7 mouse cellular contexts compared by ENCODE assay signal in genomic region chr8:3516450-3517116, GRCm38 (mm10). TPM values are rescaled to one million over a fixed set of nuclear protein-coding genes. Genes with fewer than 3 reads are reported as not detected.
A peak's percentile ranks its signal among the peaks of the same experiment; 100 is the strongest.
DNase-seq lines count a peak whose midpoint lies in the region; ATAC-seq and TF ChIP-seq lines count a peak whose summit lies in the region.

No protein-coding gene starts in this region.

- no peak for TF ChIP-seq POLR2A in kidney, adult 2 months (IDR thresholded peaks at IDR 0.05; ENCODE audit: low read depth, low read length)
- TF ChIP-seq POLR2A in spleen, adult 2 months (IDR thresholded peaks at IDR 0.05; ENCODE audit: low read depth, low read length) = peak; percentile 32; the same call in 1 of the 2 replicates

- H3K27ac ChIP-seq in embryonic facial prominence, embryonic 13.5 days = peak overlapping the region; percentile 85
- peak overlapping the region; percentile 58 for H3K27ac ChIP-seq in kidney, adult 2 months (ENCODE audit: insufficient read depth, low read depth, low read length)
- peak overlapping the region; percentile 84 for H3K27ac ChIP-seq in limb, embryonic 12.5 days
- H3K27ac ChIP-seq in midbrain, embryonic 15.5 days = peak overlapping the region; percentile 82
- H3K27ac ChIP-seq in spleen, adult 2 months (ENCODE audit: insufficient read depth, low read length) = peak overlapping the region; percentile 50

- peak; percentile 80 for ATAC-seq in embryonic facial prominence, embryonic 13.5 days (ENCODE audit: insufficient number of reproducible peaks, insufficient read depth, low FRiP score, low TSS enrichment, low read depth)
- peak; percentile 89 for ATAC-seq in limb, embryonic 12.5 days (ENCODE audit: insufficient number of reproducible peaks, insufficient read depth, low FRiP score, low TSS enrichment, low read depth)
- ATAC-seq in midbrain, embryonic 15.5 days (replicated peaks) = peak; percentile 90

- peaks cover 13% of the 10 kb centered on the region; the same call in 1 of the 2 replicates for H3K4me1 ChIP-seq in embryonic facial prominence, embryonic 13.5 days
- H3K4me1 ChIP-seq in kidney, adult 2 months (ENCODE audit: control insufficient read depth, insufficient read depth, low read length) = peaks cover 3% of the 10 kb centered on the region; the same call in 1 of the 2 replicates
- peaks cover 6% of the 10 kb centered on the region for H3K4me1 ChIP-seq in limb, embryonic 12.5 days (replicated peaks)
- peaks cover 16% of the 10 kb centered on the region for H3K4me1 ChIP-seq in midbrain, embryonic 15.5 days
- H3K4me1 ChIP-seq in spleen, adult 2 months (ENCODE audit: control insufficient read depth, insufficient read depth, insufficient read length) = no peaks in the 10 kb centered on the region; the same call in 1 of the 2 replicates

- peak overlapping the region; percentile 75 for H3K9ac ChIP-seq in embryonic facial prominence, embryonic 13.5 days
- H3K9ac ChIP-seq in limb, embryonic 12.5 days (replicated peaks) = peak overlapping the region; percentile 55
- H3K9ac ChIP-seq in midbrain, embryonic 15.5 days = peak overlapping the region; percentile 72

- H3K27me3 ChIP-seq in embryonic facial prominence, embryonic 13.5 days = no peaks in the 10 kb centered on the region
- no peaks in the 10 kb centered on the region for H3K27me3 ChIP-seq in kidney, adult 2 months (replicated peaks; ENCODE audit: control insufficient read depth, insufficient read depth, low read length)
- H3K27me3 ChIP-seq in limb, embryonic 12.5 days = no peaks in the 10 kb centered on the region
- no peaks in the 10 kb centered on the region for H3K27me3 ChIP-seq in midbrain, embryonic 15.5 days (replicated peaks)
- H3K27me3 ChIP-seq in spleen, adult 2 months (ENCODE audit: control insufficient read depth, insufficient read depth, low read length) = no peaks in the 10 kb centered on the region

- WGBS in embryonic facial prominence, embryonic 13.5 days = 2% methylated on average over 36 of the region's 36 CpGs
- WGBS in kidney, adult 2 months = under 1% methylated on average over 36 of the region's 36 CpGs
- WGBS in limb, embryonic 12.5 days = 4% methylated on average over 36 of the region's 36 CpGs
- under 1% methylated on average over 36 of the region's 36 CpGs for WGBS in midbrain, embryonic 15.5 days
- under 1% methylated on average over 36 of the region's 36 CpGs for WGBS in spleen, adult 2 months

- peak overlapping the region; percentile 67 for H3K4me3 ChIP-seq in embryonic facial prominence, embryonic 13.5 days
- H3K4me3 ChIP-seq in kidney, adult 2 months (ENCODE audit: insufficient read depth, low read depth, low read length) = peak overlapping the region; percentile 64
- peak overlapping the region; percentile 56 for H3K4me3 ChIP-seq in limb, embryonic 12.5 days (replicated peaks)
- H3K4me3 ChIP-seq in midbrain, embryonic 15.5 days = peak overlapping the region; percentile 68
- H3K4me3 ChIP-seq in spleen, adult 2 months (ENCODE audit: extremely low read depth, insufficient read depth, insufficient read length) = peak overlapping the region; percentile 66

- H3K36me3 ChIP-seq in embryonic facial prominence, embryonic 13.5 days = peaks cover 35% of the 10 kb centered on the region
- no peaks in the 10 kb centered on the region; the same call in 1 of the 2 replicates for H3K36me3 ChIP-seq in kidney, adult 2 months (ENCODE audit: control insufficient read depth, insufficient read depth, low read length)
- H3K36me3 ChIP-seq in limb, embryonic 12.5 days = peaks cover 32% of the 10 kb centered on the region
- H3K36me3 ChIP-seq in midbrain, embryonic 15.5 days (replicated peaks) = peaks cover 4% of the 10 kb centered on the region; the same call in 1 of the 2 replicates
- H3K36me3 ChIP-seq in spleen, adult 2 months (ENCODE audit: control insufficient read depth, insufficient read depth, low read length) = peaks cover 1% of the 10 kb centered on the region; the same call in 1 of the 2 replicates

- TF ChIP-seq CTCF in kidney, adult 2 months (conservative IDR thresholded peaks at IDR 0.05; ENCODE audit: insufficient read depth, insufficient read length, low read depth, low read length) = no peak
- TF ChIP-seq CTCF in spleen, adult 2 months (IDR thresholded peaks at IDR 0.05; ENCODE audit: extremely low read depth, insufficient read depth, insufficient read length, insufficient replicate concordance) = no peak

- H3K9me3 ChIP-seq in embryonic facial prominence, embryonic 13.5 days = no peaks in the 10 kb centered on the region
- H3K9me3 ChIP-seq in limb, embryonic 12.5 days = no peaks in the 10 kb centered on the region
- no peaks in the 10 kb centered on the region for H3K9me3 ChIP-seq in midbrain, embryonic 15.5 days

- DNase-seq in adrenal gland, postnatal 36 days = peak; percentile 93 to 95
- DNase-seq in heart, adult 18-20 months = peak; percentile 97
- DNase-seq in kidney, adult 2 months = peak; percentile 97
- peak; percentile 82 to 93 for DNase-seq in spleen, adult 2 months (ENCODE audit: low read depth in 1 of 2, low spot score in 2 of 2)

- H3K4me2 ChIP-seq in embryonic facial prominence, embryonic 13.5 days = peak overlapping the region; percentile 95
- peak overlapping the region; percentile 85 for H3K4me2 ChIP-seq in limb, embryonic 12.5 days
- H3K4me2 ChIP-seq in midbrain, embryonic 15.5 days = peak overlapping the region; percentile 92

RNA-seq across cellular contexts. Expression of gene Pnpla6, which starts 1.4 kb away (rescaled TPM):
- total RNA-seq in adrenal gland, postnatal 36 days (2021) = 10 to 100 TPM; 35.8 to 37.1 TPM
- polyA plus RNA-seq in embryonic facial prominence, embryonic 13.5 days (2015; fragmentation: Nextera tagmentation; extraction: Ambion mirVana) = 26.5 and 31.0 TPM in 2 replicates
- total RNA-seq in heart, adult 18-20 months (2021) = 10 to 100 TPM in 1 of 2 experiments, 1 to 10 TPM in 1; 8.1 to 10.2 TPM
- polyA plus RNA-seq in kidney, adult 2 months (2012; rRNA removed) = 53.3 and 70.7 TPM in 2 replicates
- polyA plus RNA-seq in limb, embryonic 12.5 days (2016; fragmentation: Nextera tagmentation; extraction: Ambion mirVana) = 22.9 and 29.5 TPM in 2 replicates
- polyA plus RNA-seq in midbrain, embryonic 15.5 days (2015; fragmentation: Nextera tagmentation; extraction: Ambion mirVana) = 42.5 and 45.5 TPM in 2 replicates
- polyA plus RNA-seq in spleen, adult 2 months (2012; rRNA removed) = 56.0 and 60.4 TPM in 2 replicates

RNA-seq across cellular contexts. Expression of gene Mcoln1, which starts 16.3 kb away (rescaled TPM):
- 10 to 100 TPM; 36.1 to 39.8 TPM for total RNA-seq in adrenal gland, postnatal 36 days (2021)
- polyA plus RNA-seq in embryonic facial prominence, embryonic 13.5 days (2015; fragmentation: Nextera tagmentation; extraction: Ambion mirVana) = 58.3 and 59.9 TPM in 2 replicates
- 10 to 100 TPM; 17.8 to 21.0 TPM for total RNA-seq in heart, adult 18-20 months (2021)
- polyA plus RNA-seq in kidney, adult 2 months (2012; rRNA removed) = 239 and 302 TPM in 2 replicates
- 52.9 and 59.4 TPM in 2 replicates for polyA plus RNA-seq in limb, embryonic 12.5 days (2016; fragmentation: Nextera tagmentation; extraction: Ambion mirVana)
- 126 and 130 TPM in 2 replicates for polyA plus RNA-seq in midbrain, embryonic 15.5 days (2015; fragmentation: Nextera tagmentation; extraction: Ambion mirVana)
- 188 and 219 TPM in 2 replicates for polyA plus RNA-seq in spleen, adult 2 months (2012; rRNA removed)

RNA-seq across cellular contexts. Expression of gene Zfp358, which starts 23.6 kb away (rescaled TPM):
- 10 to 100 TPM; 18.3 to 22.3 TPM for total RNA-seq in adrenal gland, postnatal 36 days (2021)
- 52.0 and 53.9 TPM in 2 replicates for polyA plus RNA-seq in embryonic facial prominence, embryonic 13.5 days (2015; fragmentation: Nextera tagmentation; extraction: Ambion mirVana)
- total RNA-seq in heart, adult 18-20 months (2021) = 10 to 100 TPM; 29.4 to 30.5 TPM
- polyA plus RNA-seq in kidney, adult 2 months (2012; rRNA removed) = 43.2 and 58.6 TPM in 2 replicates
- 61.1 and 68.1 TPM in 2 replicates for polyA plus RNA-seq in limb, embryonic 12.5 days (2016; fragmentation: Nextera tagmentation; extraction: Ambion mirVana)
- polyA plus RNA-seq in midbrain, embryonic 15.5 days (2015; fragmentation: Nextera tagmentation; extraction: Ambion mirVana) = 83.9 and 89.2 TPM in 2 replicates
- 22.9 and 32.5 TPM in 2 replicates for polyA plus RNA-seq in spleen, adult 2 months (2012; rRNA removed)

RNA-seq across cellular contexts. Expression of gene Tex45, which starts 45.9 kb away (rescaled TPM):
- total RNA-seq in adrenal gland, postnatal 36 days (2021) = not detected
- polyA plus RNA-seq in embryonic facial prominence, embryonic 13.5 days (2015; fragmentation: Nextera tagmentation; extraction: Ambion mirVana) = 0.18 TPM in 1 of 2 replicates, not detected in the other
- total RNA-seq in heart, adult 18-20 months (2021) = not detected
- polyA plus RNA-seq in kidney, adult 2 months (2012; rRNA removed) = 0.05 and 0.11 TPM in 2 replicates
- polyA plus RNA-seq in limb, embryonic 12.5 days (2016; fragmentation: Nextera tagmentation; extraction: Ambion mirVana) = not detected in 2 replicates
- polyA plus RNA-seq in midbrain, embryonic 15.5 days (2015; fragmentation: Nextera tagmentation; extraction: Ambion mirVana) = 0.23 and 0.49 TPM in 2 replicates
- 0.05 TPM in 1 of 2 replicates, not detected in the other for polyA plus RNA-seq in spleen, adult 2 months (2012; rRNA removed)

RNA-seq across cellular contexts. Expression of gene Pex11g, which starts 49.1 kb away (rescaled TPM):
- total RNA-seq in adrenal gland, postnatal 36 days (2021) = 10 to 100 TPM in 1 of 2 experiments, 1 to 10 TPM in 1; 5.7 to 13.6 TPM
- polyA plus RNA-seq in embryonic facial prominence, embryonic 13.5 days (2015; fragmentation: Nextera tagmentation; extraction: Ambion mirVana) = 4.5 and 5.2 TPM in 2 replicates
- 1 to 10 TPM; 3.6 to 4.2 TPM for total RNA-seq in heart, adult 18-20 months (2021)
- polyA plus RNA-seq in kidney, adult 2 months (2012; rRNA removed) = 15.1 and 15.5 TPM in 2 replicates
- polyA plus RNA-seq in limb, embryonic 12.5 days (2016; fragmentation: Nextera tagmentation; extraction: Ambion mirVana) = 5.9 and 7.6 TPM in 2 replicates
- polyA plus RNA-seq in midbrain, embryonic 15.5 days (2015; fragmentation: Nextera tagmentation; extraction: Ambion mirVana) = 4.9 and 5.4 TPM in 2 replicates
- polyA plus RNA-seq in spleen, adult 2 months (2012; rRNA removed) = 2.6 and 2.7 TPM in 2 replicates

Comparison
In these comparisons a context has a peak if more than half of its experiments do, and no peak if none do; other contexts are left out.
1. Peak in every context shown above with its lines: DNase-seq, ATAC-seq, H3K4me3 ChIP-seq and H3K27ac ChIP-seq.